Mouse (Mus musculus) Muller cell, postnatal 12 days (primary cell): ENCODE measurements around the gene Elof1.
"Not testable (repeated sequence)": the region's sequence is repeated elsewhere in the genome, so short reads cannot be mapped to it uniquely, and the experiment has no call there.

Source experiments
- DNase-seq: peaks from one replicate; pipeline ENCODE4 v3.0.0-alpha.2; 2015; ENCODE audit errors: inconsistent ontology term

Elof1 gene

GRCm38 (mm10) chr9:22092746-22093145 lies 24.2 kb downstream of the Elof1 start:
- no peak for DNase-seq

GRCm38 (mm10) chr9:22089986-22090385 lies 27.0 kb downstream of the Elof1 start:
- peak; percentile 62 for DNase-seq

- DNase-seq: no peak
These were observed 27.7 kb downstream of the Elof1 start for GRCm38 (mm10) chr9:22089281-22089680.

GRCm38 (mm10) chr9:22087034-22087618 lies 29.8 kb downstream of the Elof1 start:
- DNase-seq: no peak

GRCm38 (mm10) chr9:22086012-22086411 lies 31.0 kb downstream of the Elof1 start:
- DNase-seq: peak; percentile 29

GRCm38 (mm10) chr9:22085022-22085834 lies 31.7 kb downstream of the Elof1 start, which contains the start of gene Ecsit:
Ecsit (minus strand) TSS chr9:22085438.
- DNase-seq: peak; percentile 97

- DNase-seq: no peak
These were observed 32.3 kb downstream of the Elof1 start for GRCm38 (mm10) chr9:22084667-22085021.

GRCm38 (mm10) chr9:22076223-22076622 lies 40.7 kb downstream of the Elof1 start:
- DNase-seq: no peak

GRCm38 (mm10) chr9:22075778-22076177 lies 41.2 kb downstream of the Elof1 start:
- DNase-seq: not testable (repeated sequence)

- DNase-seq: no peak
These were observed 44.7 kb downstream of the Elof1 start for GRCm38 (mm10) chr9:22072276-22072675.

GRCm38 (mm10) chr9:22070791-22071573 lies 46.0 kb downstream of the Elof1 start, which contains the start of the genes Gm49318 and Zfp653:
Gm49318 (minus strand) TSS chr9:22071259.
Zfp653 (minus strand) TSS chr9:22071376.
- peak; percentile 99 for DNase-seq

GRCm38 (mm10) chr9:22069881-22070553 lies 47.0 kb downstream of the Elof1 start:
- no peak for DNase-seq

- no peak for DNase-seq
These were observed 49.8 kb downstream of the Elof1 start for GRCm38 (mm10) chr9:22067195-22067594.

- peak; percentile 58 for DNase-seq
These were observed 50.5 kb downstream of the Elof1 start for GRCm38 (mm10) chr9:22066433-22066832.

GRCm38 (mm10) chr9:22065642-22066041 lies 51.3 kb downstream of the Elof1 start:
- no peak for DNase-seq

- no peak for DNase-seq
These were observed 52.6 kb downstream of the Elof1 start for GRCm38 (mm10) chr9:22064341-22064740.
